Mouse (Mus musculus): Measurements from ENCODE around the gene Rab3c. TPM values are rescaled to one million over a fixed set of nuclear protein-coding genes. Genes with fewer than 3 reads are reported as not detected.
A peak's percentile ranks its signal among the peaks of the same experiment; 100 is the strongest.

The Rab3c gene
- polyA plus RNA-seq, 1 experiment from 2014 or later = 3.1 TPM

DNA sequence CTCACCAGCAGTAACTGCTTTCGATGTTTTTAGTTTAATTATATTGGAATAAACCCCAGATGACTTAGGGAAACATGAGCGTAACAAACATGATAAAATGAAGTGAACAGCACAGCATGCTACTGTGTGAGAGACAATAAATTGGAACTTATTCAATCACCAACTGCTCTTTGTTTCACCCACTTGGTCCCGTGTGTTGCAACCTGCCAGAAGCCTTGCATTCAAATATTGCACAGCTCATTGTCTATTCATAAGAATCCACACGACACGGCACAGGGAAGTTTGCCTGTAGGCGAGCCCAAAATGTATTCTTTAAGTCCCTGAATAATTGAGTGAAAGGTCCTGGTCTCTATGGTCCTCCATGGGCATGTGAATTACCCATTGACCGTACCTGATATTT lies 61.6 kb downstream of the Rab3c start:
- no peak for TF ChIP-seq EP300 (optimal IDR thresholded peaks at IDR 0.05)
- Histone ChIP-seq H3K36me3 (ENCODE audit: control insufficient read depth, insufficient read depth, low read length) (no peaks in the 10 kb centered on the region), H3K4me1 (replicated peaks; ENCODE audit: control insufficient read depth, insufficient read depth) (no peaks in the 10 kb centered on the region), H3K4me2 (replicated peaks; ENCODE audit: low read depth) (no peak overlapping the region), H3K9me3 (ENCODE audit: control insufficient read depth, low read length) (no peaks in the 10 kb centered on the region), H3K27me3 (ENCODE audit: control insufficient read depth, insufficient read depth, low read length) (no peaks in the 10 kb centered on the region), H3K9ac (ENCODE audit: low read length) (no peak overlapping the region), H3K4me3 (ENCODE audit: low read depth, low read length) (no peak overlapping the region), H3K27ac (replicated peaks) (no peak overlapping the region)
- WGBS = 76% methylated on average over 7 of the region's 7 CpGs
- no peak for DNase-seq (ENCODE audit: low spot score)
- no peak for ATAC-seq (ENCODE audit: low FRiP score, low TSS enrichment)

DNA sequence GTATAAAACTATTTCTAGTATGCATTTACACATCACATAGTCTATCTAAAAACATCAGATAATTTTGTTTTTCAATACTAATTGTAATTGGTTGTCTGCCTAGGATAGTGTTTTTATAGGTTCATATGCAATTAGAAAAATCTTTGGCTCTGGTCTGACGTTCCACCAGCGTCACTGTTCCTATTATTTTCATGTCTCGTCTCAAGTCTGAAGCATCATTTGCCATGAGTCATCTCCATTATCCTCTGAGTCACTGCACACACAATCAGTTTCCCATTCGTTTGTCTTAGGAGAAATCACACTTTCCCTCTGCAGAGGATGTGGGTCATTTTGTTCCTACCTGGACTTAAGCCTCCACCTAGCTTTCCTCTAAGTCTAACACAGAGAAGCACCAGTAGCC lies 62.3 kb downstream of the Rab3c start:
- Histone ChIP-seq H3K4me1 (replicated peaks; ENCODE audit: control insufficient read depth, insufficient read depth) (no peaks in the 10 kb centered on the region), H3K27ac (replicated peaks) (no peak overlapping the region), H3K9me3 (ENCODE audit: control insufficient read depth, low read length) (no peaks in the 10 kb centered on the region), H3K4me2 (replicated peaks; ENCODE audit: low read depth) (no peak overlapping the region), H3K9ac (ENCODE audit: low read length) (no peak overlapping the region), H3K27me3 (ENCODE audit: control insufficient read depth, insufficient read depth, low read length) (no peaks in the 10 kb centered on the region), H3K4me3 (ENCODE audit: low read depth, low read length) (no peak overlapping the region), H3K36me3 (ENCODE audit: control insufficient read depth, insufficient read depth, low read length) (no peaks in the 10 kb centered on the region)
- no peak for ATAC-seq (ENCODE audit: low FRiP score, low TSS enrichment)
- TF ChIP-seq CTCF (IDR thresholded peaks at IDR 0.05; ENCODE audit: low read depth) (no peak), EP300 (optimal IDR thresholded peaks at IDR 0.05) (no peak)
- DNase-seq (ENCODE audit: low spot score) = no peak
- 56% methylated on average over 4 of the region's 4 CpGs for whole genome bisulfite sequencing

DNA sequence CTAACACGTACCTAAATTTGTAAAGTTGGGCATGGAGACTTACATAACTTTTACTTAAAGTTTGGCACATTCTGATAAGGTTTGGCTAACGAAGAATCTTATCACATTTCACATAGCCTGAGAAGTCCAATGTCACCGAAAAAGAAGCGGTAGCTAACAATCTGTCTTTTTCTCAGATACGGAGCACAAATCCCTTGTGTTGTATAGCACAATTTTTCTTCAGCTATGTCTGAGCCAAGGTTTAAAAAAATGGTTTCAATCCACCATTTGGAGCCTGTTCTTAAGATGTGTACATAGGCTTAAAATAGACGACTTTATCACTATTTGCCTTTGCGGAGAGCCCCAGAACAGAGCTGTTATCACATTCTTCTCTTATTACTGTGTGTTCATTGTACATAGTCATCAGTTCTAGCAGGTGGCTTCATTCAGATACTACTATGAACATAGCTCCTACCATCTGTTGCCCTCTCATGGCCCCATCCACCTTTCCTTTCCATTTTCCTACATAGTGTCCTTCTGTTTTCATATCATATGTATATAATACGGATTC lies 69.2 kb downstream of the Rab3c start:
- DNase-seq (ENCODE audit: low spot score) (no peak), ATAC-seq (ENCODE audit: low FRiP score, low TSS enrichment) (peak; percentile 70; the same call in 1 of the 2 replicates)
- H3K36me3 ChIP-seq (ENCODE audit: control insufficient read depth, insufficient read depth, low read length) = no peaks in the 10 kb centered on the region
- H3K4me1 ChIP-seq (replicated peaks; ENCODE audit: control insufficient read depth, insufficient read depth) = no peaks in the 10 kb centered on the region
- no peaks in the 10 kb centered on the region for H3K27me3 ChIP-seq (ENCODE audit: control insufficient read depth, insufficient read depth, low read length)
- no peak overlapping the region for H3K9ac ChIP-seq (ENCODE audit: low read length)
- H3K4me2 ChIP-seq (replicated peaks; ENCODE audit: low read depth) = no peak overlapping the region
- WGBS = 50% methylated on average over 8 of the region's 8 CpGs
- no peaks in the 10 kb centered on the region for H3K9me3 ChIP-seq (ENCODE audit: control insufficient read depth, low read length)
- TF ChIP-seq EP300 (optimal IDR thresholded peaks at IDR 0.05) (no peak), CTCF (IDR thresholded peaks at IDR 0.05; ENCODE audit: low read depth) (no peak)
- no peak overlapping the region for H3K27ac ChIP-seq (replicated peaks)
- H3K4me3 ChIP-seq (ENCODE audit: low read depth, low read length) = no peak overlapping the region

DNA sequence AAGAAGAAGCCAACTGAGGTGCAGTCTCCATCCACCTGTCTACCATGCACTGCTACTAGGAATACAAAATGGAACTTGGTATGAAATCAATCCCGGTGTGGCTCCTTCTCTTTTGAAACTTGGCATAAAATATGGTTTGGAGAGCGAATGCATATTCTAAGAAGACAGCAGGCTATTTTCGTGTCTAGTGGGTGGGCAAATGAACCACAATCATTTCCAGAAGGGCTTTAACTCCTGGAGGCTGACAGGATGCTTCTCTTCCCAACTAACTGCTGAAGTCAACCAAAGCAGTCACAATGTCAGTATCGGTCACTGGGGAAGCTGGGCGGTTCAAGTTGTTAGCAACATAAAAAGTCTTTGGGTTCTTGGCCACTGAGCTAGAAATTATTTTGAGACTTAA lies 81.9 kb downstream of the Rab3c start:
- no peaks in the 10 kb centered on the region for H3K4me1 ChIP-seq (replicated peaks; ENCODE audit: control insufficient read depth, insufficient read depth)
- no peaks in the 10 kb centered on the region for H3K36me3 ChIP-seq (ENCODE audit: control insufficient read depth, insufficient read depth, low read length)
- no peak overlapping the region for H3K4me2 ChIP-seq (replicated peaks; ENCODE audit: low read depth)
- H3K4me3 ChIP-seq (ENCODE audit: low read depth, low read length) = no peak overlapping the region
- ATAC-seq (ENCODE audit: low FRiP score, low TSS enrichment) (no peak), DNase-seq (ENCODE audit: low spot score) (no peak)
- no peaks in the 10 kb centered on the region for H3K9me3 ChIP-seq (ENCODE audit: control insufficient read depth, low read length)
- no peaks in the 10 kb centered on the region for H3K27me3 ChIP-seq (ENCODE audit: control insufficient read depth, insufficient read depth, low read length)
- H3K9ac ChIP-seq (ENCODE audit: low read length) = no peak overlapping the region
- no peak for TF ChIP-seq CTCF (IDR thresholded peaks at IDR 0.05; ENCODE audit: low read depth)
- no peak for TF ChIP-seq EP300 (optimal IDR thresholded peaks at IDR 0.05)
- no peak overlapping the region for H3K27ac ChIP-seq (replicated peaks)
- 85% methylated on average over 5 of the region's 5 CpGs for WGBS

DNA sequence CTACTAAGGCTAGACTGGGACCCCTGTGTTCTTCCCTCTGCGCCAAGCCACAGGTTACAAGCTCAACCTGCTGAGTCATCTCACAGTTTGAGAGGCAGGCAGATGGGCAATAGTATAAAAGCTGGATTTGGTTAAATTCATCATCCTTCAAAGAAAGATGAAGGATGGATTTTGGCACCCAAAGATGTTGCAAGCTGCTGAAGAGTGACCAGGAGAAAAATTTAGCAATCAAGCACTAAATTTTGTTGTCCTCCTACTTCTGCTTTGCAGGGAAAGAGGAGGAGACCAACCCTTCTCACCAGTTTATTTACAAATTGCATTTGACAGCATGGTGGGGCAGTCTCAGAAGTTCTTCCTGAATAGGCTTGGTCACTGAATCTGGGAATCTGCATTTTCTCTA lies 90.8 kb downstream of the Rab3c start:
- H3K4me2 ChIP-seq (replicated peaks; ENCODE audit: low read depth) = no peak overlapping the region
- no peak for DNase-seq (ENCODE audit: low spot score)
- no peaks in the 10 kb centered on the region for H3K9me3 ChIP-seq (ENCODE audit: control insufficient read depth, low read length)
- no peaks in the 10 kb centered on the region for H3K4me1 ChIP-seq (replicated peaks; ENCODE audit: control insufficient read depth, insufficient read depth)
- H3K9ac ChIP-seq (ENCODE audit: low read length) = no peak overlapping the region
- H3K36me3 ChIP-seq (ENCODE audit: control insufficient read depth, insufficient read depth, low read length) = no peaks in the 10 kb centered on the region
- H3K27me3 ChIP-seq (ENCODE audit: control insufficient read depth, insufficient read depth, low read length) = no peaks in the 10 kb centered on the region
- H3K27ac ChIP-seq (replicated peaks) = no peak overlapping the region
- WGBS = 61% methylated on average over 1 of the region's 1 CpGs
- no peak for ATAC-seq (ENCODE audit: low FRiP score, low TSS enrichment)
- TF ChIP-seq CTCF (IDR thresholded peaks at IDR 0.05; ENCODE audit: low read depth) (no peak), EP300 (optimal IDR thresholded peaks at IDR 0.05) (no peak)
- H3K4me3 ChIP-seq (ENCODE audit: low read depth, low read length) = no peak overlapping the region

DNA sequence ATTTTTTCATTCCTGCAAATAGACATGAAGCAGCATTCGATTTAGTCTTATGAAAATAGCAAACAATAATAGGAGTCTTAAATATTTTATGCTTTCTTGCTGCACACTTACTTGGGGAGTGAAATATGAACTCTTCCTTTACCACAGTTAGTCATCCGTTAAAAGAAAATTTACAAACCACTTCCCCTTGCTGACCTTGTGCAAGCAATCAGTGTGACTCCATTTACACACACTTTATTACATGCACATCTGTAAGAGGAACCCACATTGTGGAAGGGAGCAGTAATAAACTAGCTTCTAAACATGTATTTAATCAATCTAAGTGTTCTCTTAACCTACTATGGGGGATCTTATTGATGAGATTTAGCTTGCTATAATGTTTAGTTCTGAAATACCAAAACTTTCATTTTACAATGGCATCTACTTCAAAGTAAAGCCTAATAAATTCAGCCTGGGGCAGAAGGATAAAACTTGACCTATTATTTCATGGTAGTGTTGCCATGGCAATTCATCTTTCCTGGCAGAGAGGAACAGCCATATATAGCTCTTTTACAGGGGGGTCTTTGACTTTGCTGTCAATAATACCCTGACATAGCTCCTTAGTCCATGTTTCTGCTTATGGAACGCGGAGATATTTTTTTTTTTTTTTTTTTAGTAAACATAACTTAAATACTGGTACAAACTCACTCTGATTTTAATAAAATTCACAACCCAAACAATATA lies 95.7 kb downstream of the Rab3c start:
- 79% methylated on average over 4 of the region's 4 CpGs for WGBS
- ATAC-seq (ENCODE audit: low FRiP score, low TSS enrichment) (no peak), DNase-seq (ENCODE audit: low spot score) (no peak)
- Histone ChIP-seq H3K27me3 (ENCODE audit: control insufficient read depth, insufficient read depth, low read length) (no peaks in the 10 kb centered on the region), H3K9ac (ENCODE audit: low read length) (no peak overlapping the region), H3K4me1 (replicated peaks; ENCODE audit: control insufficient read depth, insufficient read depth) (no peaks in the 10 kb centered on the region), H3K4me3 (ENCODE audit: low read depth, low read length) (no peak overlapping the region), H3K27ac (replicated peaks) (no peak overlapping the region), H3K4me2 (replicated peaks; ENCODE audit: low read depth) (no peak overlapping the region), H3K9me3 (ENCODE audit: control insufficient read depth, low read length) (no peaks in the 10 kb centered on the region), H3K36me3 (ENCODE audit: control insufficient read depth, insufficient read depth, low read length) (no peaks in the 10 kb centered on the region)
- TF ChIP-seq EP300 (optimal IDR thresholded peaks at IDR 0.05) = no peak
- no peak for TF ChIP-seq CTCF (IDR thresholded peaks at IDR 0.05; ENCODE audit: low read depth)

All from stomach, postnatal 0 days (tissue).